Mouse (Mus musculus) forebrain, embryonic 15.5 days (tissue): ENCODE results near the gene Pprc1. TPM values are rescaled to one million over a fixed set of nuclear protein-coding genes. Genes with fewer than 3 reads are reported as not detected.

Source experiments
- ATAC-seq: fragments of 200-750 bp; cut with Nextera tagmentation; replicated peaks from 2 replicates; pipeline ENCODE4 v1.8.0; 2017; ENCODE audit warnings: mild to moderate bottlenecking, moderate TSS enrichment, moderate library complexity
- H3K27ac ChIP-seq: fragments of 300-500 bp; sonication (generic); replicated peaks from 2 replicates; pipeline ENCODE4 v1.5.1; 2015; ENCODE audit warnings: mild to moderate bottlenecking, inconsistent platforms
- H3K27me3 ChIP-seq: fragments of 300-500 bp; sonication (generic); 2 replicates; pipeline ENCODE4 v1.6.1; 2015; ENCODE audit warnings: inconsistent platforms
- H3K36me3 ChIP-seq: fragments of 300-500 bp; sonication (generic); 2 replicates; pipeline ENCODE4 v1.6.1; 2015; ENCODE audit warnings: mild to moderate bottlenecking, inconsistent platforms
- H3K4me1 ChIP-seq: fragments of 300-500 bp; sonication (generic); 2 replicates; pipeline ENCODE4 v1.6.1; 2015; ENCODE audit warnings: inconsistent platforms
- H3K4me2 ChIP-seq: fragments of 300-500 bp; sonication (generic); replicated peaks from 2 replicates; pipeline ENCODE4 v1.6.1; 2015; ENCODE audit warnings: mild to moderate bottlenecking, inconsistent platforms
- H3K4me3 ChIP-seq: fragments of 300-500 bp; sonication (generic); 2 replicates; pipeline ENCODE4 v1.5.1; 2015; ENCODE audit warnings: mild to moderate bottlenecking, inconsistent platforms
- H3K9ac ChIP-seq: fragments of 300-500 bp; sonication (generic); replicated peaks from 2 replicates; pipeline ENCODE4 v1.6.1; 2015; ENCODE audit warnings: mild to moderate bottlenecking, inconsistent platforms
- H3K9me3 ChIP-seq: fragments of 300-500 bp; sonication (generic); 2 replicates; pipeline ENCODE4 v1.6.1; 2016; ENCODE audit warnings: inconsistent platforms
- WGBS: fragments of 180-500 bp; shearing (Covaris S2); methylation state at CpG from one replicate; pipeline ENCODE4 v1.1.7; 2015; ENCODE audit warnings: mixed read lengths; 5-methylcytosine and 5-hydroxymethylcytosine counted together
- polyA plus RNA-seq: library from polyadenylated mRNA; unstranded; fragments of >200 nt; fragmentation: Nextera tagmentation; extraction: Ambion mirVana; gene quantifications from 2 replicates; pipeline ENCODE4 v1.2.1, GENCODE M21; 2015

Pprc1 gene
- polyA plus RNA-seq, 1 experiment from 2014 or later: 17.8 TPM

DNA sequence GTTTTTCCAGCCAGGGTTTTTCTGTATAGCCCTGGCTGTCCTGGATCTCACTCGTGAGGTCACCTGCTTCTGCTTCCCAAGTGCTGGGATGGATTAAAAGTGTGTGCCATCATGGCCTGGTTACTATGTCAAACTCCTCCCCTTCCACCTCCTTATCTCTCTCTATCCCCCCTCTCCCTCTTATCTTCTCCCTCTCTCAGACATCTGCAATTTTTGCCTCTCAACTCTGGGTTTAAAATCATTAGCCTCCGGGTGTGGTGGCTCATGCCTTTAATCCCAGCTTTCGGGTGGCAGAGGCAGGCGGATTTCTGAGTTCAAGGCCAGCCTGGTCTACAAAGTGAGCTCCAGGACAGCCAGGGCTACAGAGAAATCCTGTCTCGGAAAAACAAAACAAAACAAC is 29.6 kb downstream of the Pprc1 start:
- no peak overlapping the region for H3K4me3 ChIP-seq
- peaks cover 42% of the 10 kb centered on the region for H3K36me3 ChIP-seq
- H3K4me2 ChIP-seq: no peak overlapping the region
- no peak for ATAC-seq
- 99% methylated on average over 5 of the region's 5 CpGs for WGBS
- H3K27ac ChIP-seq: no peak overlapping the region
- no peak overlapping the region for H3K9ac ChIP-seq
- no peaks in the 10 kb centered on the region for H3K9me3 ChIP-seq
- no peaks in the 10 kb centered on the region for H3K27me3 ChIP-seq
- H3K4me1 ChIP-seq: peaks cover 22% of the 10 kb centered on the region

- H3K9ac ChIP-seq: peak within 1 kb of the TSS; percentile 70
- peaks cover 22% of the 10 kb centered on the region for H3K4me1 ChIP-seq
- peaks cover 49% of the 10 kb centered on the region for H3K36me3 ChIP-seq
- H3K4me3 ChIP-seq: peak within 1 kb of the TSS; percentile 94
- under 1% methylated on average over 66 of the region's 66 CpGs for WGBS
- peak within 1 kb of the TSS; percentile 75 for H3K27ac ChIP-seq
- H3K9me3 ChIP-seq: no peaks in the 10 kb centered on the region
- ATAC-seq: peak; percentile 97
- H3K4me2 ChIP-seq: peak within 1 kb of the TSS; percentile 65
- no peaks in the 10 kb centered on the region for H3K27me3 ChIP-seq
These were observed 31.2 kb downstream of the Pprc1 start, which contains the start of gene Nolc1 for GRCm38 (mm10) chr19:46075616-46076607. TSS of gene Nolc1 (plus strand) at chr19:46075863.

- H3K4me3 ChIP-seq: no peak overlapping the region
- no peak overlapping the region for H3K4me2 ChIP-seq
- H3K9me3 ChIP-seq: no peaks in the 10 kb centered on the region
- 58% methylated on average over 3 of the region's 3 CpGs for WGBS
- ATAC-seq: no peak
- H3K4me1 ChIP-seq: peaks cover 22% of the 10 kb centered on the region
- H3K9ac ChIP-seq: no peak overlapping the region
- no peaks in the 10 kb centered on the region for H3K27me3 ChIP-seq
- H3K36me3 ChIP-seq: peaks cover 52% of the 10 kb centered on the region
- no peak overlapping the region for H3K27ac ChIP-seq
These were observed 33.8 kb downstream of the Pprc1 start for GRCm38 (mm10) chr19:46078535-46078934.

- Histone ChIP-seq H3K36me3 (peaks cover 56% of the 10 kb centered on the region), H3K9me3 (no peaks in the 10 kb centered on the region), H3K27me3 (no peaks in the 10 kb centered on the region), H3K4me3 (no peak overlapping the region), H3K4me1 (no peaks in the 10 kb centered on the region), H3K9ac (no peak overlapping the region), H3K4me2 (no peak overlapping the region), H3K27ac (no peak overlapping the region)
- no peak for ATAC-seq
- WGBS: 94% methylated on average over 8 of the region's 8 CpGs
These were observed 40.5 kb downstream of the Pprc1 start for GRCm38 (mm10) chr19:46085185-46085584.

GRCm38 (mm10) chr19:46086337-46086736 is 41.7 kb downstream of the Pprc1 start:
- Histone ChIP-seq H3K36me3 (peaks cover 44% of the 10 kb centered on the region), H3K9me3 (no peaks in the 10 kb centered on the region), H3K4me1 (no peaks in the 10 kb centered on the region), H3K4me3 (no peak overlapping the region), H3K27ac (no peak overlapping the region), H3K9ac (no peak overlapping the region), H3K27me3 (no peaks in the 10 kb centered on the region), H3K4me2 (no peak overlapping the region)
- no peak for ATAC-seq
- 56% methylated on average over 3 of the region's 3 CpGs for WGBS

- Histone ChIP-seq H3K4me1 (no peaks in the 10 kb centered on the region), H3K27ac (no peak overlapping the region), H3K9ac (no peak overlapping the region), H3K27me3 (no peaks in the 10 kb centered on the region), H3K4me2 (no peak overlapping the region), H3K36me3 (peaks cover 29% of the 10 kb centered on the region), H3K9me3 (no peaks in the 10 kb centered on the region), H3K4me3 (no peak overlapping the region)
- WGBS: 77% methylated on average over 7 of the region's 7 CpGs
- no peak for ATAC-seq
These were observed 43.2 kb downstream of the Pprc1 start for GRCm38 (mm10) chr19:46087871-46088270.

DNA sequence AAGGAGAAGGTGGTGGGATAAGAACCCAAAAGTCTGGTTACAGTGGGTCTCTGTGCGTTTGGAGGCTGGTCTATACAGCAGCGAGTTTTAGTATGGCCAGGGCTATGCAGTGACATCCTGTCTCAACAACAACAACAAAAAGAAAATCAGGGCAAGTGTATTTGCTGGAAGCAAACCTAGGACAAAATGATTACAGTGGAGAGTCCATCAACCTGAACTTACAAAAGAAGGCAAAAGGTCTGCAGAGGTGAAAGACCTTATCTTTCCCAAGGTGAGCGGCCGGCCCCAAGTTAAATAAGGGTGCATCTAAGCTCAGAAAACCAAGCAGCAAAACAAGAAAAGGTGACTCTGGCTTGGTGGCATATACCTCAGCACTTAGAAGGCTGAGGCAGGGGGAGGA is 47.0 kb downstream of the Pprc1 start:
- WGBS: 92% methylated on average over 4 of the region's 4 CpGs
- H3K36me3 ChIP-seq: no peaks in the 10 kb centered on the region
- ATAC-seq: no peak
- no peak overlapping the region for H3K4me3 ChIP-seq
- no peak overlapping the region for H3K27ac ChIP-seq
- H3K9ac ChIP-seq: no peak overlapping the region
- no peaks in the 10 kb centered on the region for H3K27me3 ChIP-seq
- no peaks in the 10 kb centered on the region for H3K9me3 ChIP-seq
- H3K4me1 ChIP-seq: no peaks in the 10 kb centered on the region
- H3K4me2 ChIP-seq: no peak overlapping the region

GRCm38 (mm10) chr19:46094144-46094543 is 49.5 kb downstream of the Pprc1 start:
- H3K4me3 ChIP-seq: no peak overlapping the region
- H3K4me2 ChIP-seq: no peak overlapping the region
- no peaks in the 10 kb centered on the region for H3K4me1 ChIP-seq
- no peaks in the 10 kb centered on the region for H3K9me3 ChIP-seq
- WGBS: 99% methylated on average over 2 of the region's 2 CpGs
- no peak for ATAC-seq
- no peak overlapping the region for H3K27ac ChIP-seq
- H3K36me3 ChIP-seq: no peaks in the 10 kb centered on the region
- no peaks in the 10 kb centered on the region for H3K27me3 ChIP-seq
- H3K9ac ChIP-seq: no peak overlapping the region

DNA sequence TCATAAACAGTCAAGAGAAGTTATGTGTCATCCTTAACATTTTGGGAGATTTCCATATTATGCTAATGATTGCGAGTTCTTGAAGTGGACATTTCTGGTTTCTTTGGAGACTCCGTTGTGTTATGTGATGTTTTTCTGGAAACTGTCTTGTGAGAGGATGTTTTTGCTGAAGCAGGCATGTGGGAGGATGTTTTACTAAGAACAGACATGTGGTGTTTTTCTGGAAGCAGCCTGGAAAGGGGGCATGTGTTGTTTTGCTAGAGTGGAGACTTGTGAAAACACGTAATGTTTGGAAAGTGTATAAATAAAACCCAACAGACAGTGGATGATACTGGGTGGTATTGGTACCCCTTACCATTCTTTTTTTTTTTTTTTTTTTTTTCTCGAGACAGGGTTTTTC is 50.6 kb downstream of the Pprc1 start:
- no peak overlapping the region for H3K4me3 ChIP-seq
- ATAC-seq: no peak
- no peaks in the 10 kb centered on the region for H3K4me1 ChIP-seq
- H3K27ac ChIP-seq: no peak overlapping the region
- H3K36me3 ChIP-seq: no peaks in the 10 kb centered on the region
- H3K9ac ChIP-seq: no peak overlapping the region
- no peak overlapping the region for H3K4me2 ChIP-seq
- WGBS: 92% methylated on average over 3 of the region's 4 CpGs
- no peaks in the 10 kb centered on the region for H3K27me3 ChIP-seq
- H3K9me3 ChIP-seq: no peaks in the 10 kb centered on the region

DNA sequence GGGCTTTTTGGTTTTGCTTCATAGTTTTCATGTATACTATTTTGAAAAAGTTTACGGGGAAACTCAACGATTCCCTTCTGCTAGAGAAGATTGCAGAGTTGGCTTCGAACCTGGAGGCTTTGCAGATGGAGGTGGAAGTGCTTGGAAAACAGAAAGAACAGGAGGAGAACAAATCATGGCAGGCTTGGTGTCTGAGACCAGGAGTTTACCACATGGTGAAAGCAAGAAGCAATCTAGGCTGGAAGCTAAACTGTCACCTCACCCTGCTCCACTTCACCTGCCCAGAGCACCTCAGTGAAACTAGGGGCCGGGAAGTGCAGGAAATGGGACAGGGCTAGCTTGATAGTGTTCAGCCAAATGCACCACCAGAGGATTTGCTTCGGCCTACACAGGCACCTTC is 51.7 kb downstream of the Pprc1 start:
- Histone ChIP-seq H3K27ac (no peak overlapping the region), H3K4me3 (no peak overlapping the region), H3K36me3 (no peaks in the 10 kb centered on the region), H3K4me2 (no peak overlapping the region), H3K27me3 (no peaks in the 10 kb centered on the region), H3K4me1 (no peaks in the 10 kb centered on the region), H3K9me3 (no peaks in the 10 kb centered on the region), H3K9ac (no peak overlapping the region)
- no peak for ATAC-seq
- 89% methylated on average over 5 of the region's 5 CpGs for WGBS

- H3K4me2 ChIP-seq: no peak overlapping the region
- no peaks in the 10 kb centered on the region for H3K36me3 ChIP-seq
- H3K9me3 ChIP-seq: no peaks in the 10 kb centered on the region
- no peak for ATAC-seq
- no peak overlapping the region for H3K27ac ChIP-seq
- H3K9ac ChIP-seq: no peak overlapping the region
- H3K27me3 ChIP-seq: no peaks in the 10 kb centered on the region
- no peak overlapping the region for H3K4me3 ChIP-seq
- no peaks in the 10 kb centered on the region for H3K4me1 ChIP-seq
- WGBS: 90% methylated on average over 3 of the region's 3 CpGs
These were observed 54.9 kb downstream of the Pprc1 start for GRCm38 (mm10) chr19:46099561-46099960.

- H3K4me1 ChIP-seq: no peaks in the 10 kb centered on the region
- H3K4me2 ChIP-seq: no peak overlapping the region
- no peak overlapping the region for H3K27ac ChIP-seq
- no peaks in the 10 kb centered on the region for H3K27me3 ChIP-seq
- H3K9ac ChIP-seq: no peak overlapping the region
- ATAC-seq: no peak
- no peaks in the 10 kb centered on the region for H3K9me3 ChIP-seq
- WGBS: 92% methylated on average over 6 of the region's 6 CpGs
- H3K4me3 ChIP-seq: no peak overlapping the region
- H3K36me3 ChIP-seq: no peaks in the 10 kb centered on the region
These were observed 58.9 kb downstream of the Pprc1 start for GRCm38 (mm10) chr19:46103437-46104186.
